Mouse (Mus musculus) left cerebral cortex, adult 8-10 months (tissue): Measurements from ENCODE around the gene Clec16a. TPM values are rescaled to one million over a fixed set of nuclear protein-coding genes. Genes with fewer than 3 reads are reported as not detected.
A peak's percentile ranks its signal among the peaks of the same experiment; 100 is the strongest.

Experiments
- DNase-seq, 2 experiments: peaks; one replicate each; pipeline ENCODE4 v3.0.0; 2022; ENCODE audit warnings: low spot score in 2 of 2
- total RNA-seq, 4 experiments: library from RNA; stranded (reverse); gene quantifications; 2 replicates each; pipeline ENCODE4 v1.2.4; 2022

Clec16a gene
- total RNA-seq, 4 experiments from 2014 or later, result 89.8 to 97.2 (median 91.2) TPM

GRCm38 (mm10) chr16:10534567-10534966, 10.6 kb upstream of the Clec16a start:
- DNase-seq, result no peak

- no peak for DNase-seq
Measured at GRCm38 (mm10) chr16:10536323-10536722, 8.8 kb upstream of the Clec16a start.

GRCm38 (mm10) chr16:10536961-10537360, 8.2 kb upstream of the Clec16a start:
- DNase-seq, result no peak

- DNase-seq, result no peak
Measured at GRCm38 (mm10) chr16:10540763-10541597, 4.2 kb upstream of the Clec16a start.

GRCm38 (mm10) chr16:10541598-10541930, 3.6 kb upstream of the Clec16a start:
- no peak for DNase-seq

- DNase-seq, result no peak
Measured at GRCm38 (mm10) chr16:10542266-10542665, 2.9 kb upstream of the Clec16a start.

GRCm38 (mm10) chr16:10542698-10543365, 2.3 kb upstream of the Clec16a start, which contains the start of gene Dexi:
Dexi (minus strand) TSS chr16:10543054.
- peak; percentile 86 to 98 for DNase-seq

DNA sequence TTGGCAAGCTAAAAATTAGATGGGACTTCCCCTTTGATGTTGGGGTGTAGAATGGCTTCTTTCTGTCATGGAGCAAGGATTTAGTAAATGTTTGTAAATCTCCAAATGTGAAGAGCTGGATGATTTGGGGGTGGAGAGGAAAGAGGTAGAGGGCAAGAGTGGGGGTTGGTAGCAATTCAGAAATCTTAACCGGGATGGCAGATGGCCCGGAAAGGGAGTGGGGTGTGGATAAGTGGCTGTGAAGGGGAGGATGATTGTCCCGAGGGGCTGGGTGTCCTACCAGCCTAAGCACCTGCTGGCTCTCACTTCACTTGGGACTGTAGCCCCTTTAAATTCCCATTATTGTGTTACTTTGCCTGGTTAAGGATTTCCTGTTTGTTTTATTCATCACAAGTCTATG, 1.7 kb downstream of the Clec16a start:
- DNase-seq, result no peak

GRCm38 (mm10) chr16:10548938-10549337, 3.8 kb downstream of the Clec16a start:
- DNase-seq, result no peak

DNA sequence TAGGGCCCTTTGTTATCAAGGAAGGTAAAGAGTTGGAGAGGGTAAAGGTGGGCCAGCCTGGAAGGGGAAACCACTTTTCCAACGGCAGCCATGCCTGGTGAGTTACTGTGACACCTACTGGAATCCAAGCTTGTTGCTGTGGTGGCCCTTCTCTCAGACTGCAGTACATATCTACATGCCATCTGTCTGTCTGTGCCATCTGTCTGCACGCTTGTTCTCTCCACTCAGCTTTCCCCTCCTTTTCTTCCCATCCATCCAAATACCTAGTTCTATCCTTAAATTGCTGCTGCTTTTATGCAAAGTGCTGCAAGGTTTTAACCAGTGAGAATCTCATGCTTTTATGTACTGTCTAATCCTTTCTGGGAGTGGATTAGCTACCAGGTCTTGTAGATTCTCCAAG, 4.5 kb downstream of the Clec16a start:
- DNase-seq, result no peak

- DNase-seq, result no peak
Measured at GRCm38 (mm10) chr16:10551592-10551991, 6.5 kb downstream of the Clec16a start.

DNA sequence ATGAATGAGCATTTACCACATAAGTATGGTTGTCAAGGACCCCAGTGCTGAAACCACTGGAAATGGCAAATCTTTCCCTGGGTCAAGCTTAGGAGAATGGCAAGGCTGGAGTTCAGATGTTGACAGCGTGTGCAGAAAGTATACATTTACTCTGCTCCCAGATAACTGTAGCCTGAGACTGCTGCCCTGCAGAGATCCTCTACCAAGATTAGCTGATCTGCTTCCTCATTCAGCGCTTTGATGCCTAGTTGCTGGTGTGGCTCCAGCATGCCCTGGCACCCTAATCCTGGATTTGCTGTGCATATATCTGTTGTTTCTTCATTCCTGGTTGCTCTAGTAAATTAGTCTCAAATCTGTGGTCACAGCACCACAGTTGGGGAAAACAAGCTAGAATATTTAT, 8.7 kb downstream of the Clec16a start:
- no peak for DNase-seq

DNA sequence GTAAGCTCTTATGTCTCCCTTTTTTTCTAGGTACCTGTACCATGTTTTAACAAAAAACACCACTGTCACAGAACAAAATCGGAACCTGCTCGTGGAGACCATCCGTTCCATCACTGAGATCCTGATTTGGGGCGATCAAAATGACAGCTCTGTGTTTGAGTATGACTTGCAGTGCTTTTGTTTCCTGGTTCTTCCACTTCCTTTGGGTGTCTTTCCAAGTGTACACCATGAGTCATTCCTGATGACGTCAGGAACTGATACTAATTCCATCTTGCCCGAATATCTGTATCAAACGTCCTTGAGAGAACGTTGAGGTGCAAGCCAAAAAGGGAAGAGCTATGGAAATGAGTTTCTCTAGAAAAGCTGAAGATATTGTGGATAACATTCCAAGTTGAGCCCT, 14.9 kb downstream of the Clec16a start:
- DNase-seq, result no peak

DNA sequence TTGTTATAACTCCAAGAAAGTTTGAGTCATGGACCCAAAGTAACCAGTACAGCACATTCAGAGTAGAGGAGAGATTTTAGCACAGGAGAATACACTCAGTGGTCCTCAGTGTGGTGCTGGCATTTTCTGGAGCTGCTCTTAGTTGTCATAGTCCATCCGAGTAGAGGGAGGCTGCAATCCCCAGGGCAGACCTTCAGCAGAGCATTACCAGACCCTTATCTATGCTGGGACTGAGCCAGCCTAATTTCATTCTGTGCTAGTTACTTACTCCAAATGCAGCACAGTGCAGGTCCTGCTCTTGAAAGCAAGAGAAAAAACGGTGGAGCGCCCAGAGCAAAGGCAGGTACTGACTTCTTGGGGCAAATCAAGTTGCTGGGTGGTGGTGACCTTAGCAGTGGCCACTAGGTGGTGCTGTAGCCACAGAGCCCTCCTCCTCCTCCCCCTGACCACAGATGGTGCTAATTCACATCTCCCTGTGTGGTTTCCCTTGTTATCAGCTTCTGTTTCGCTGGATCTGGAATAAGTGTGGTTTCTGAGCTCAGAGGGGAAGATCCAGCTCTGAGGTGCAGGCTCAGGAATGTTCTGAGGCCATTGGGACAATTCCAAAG, 20.2 kb downstream of the Clec16a start:
- peak; percentile 49 to 57 for DNase-seq

DNA sequence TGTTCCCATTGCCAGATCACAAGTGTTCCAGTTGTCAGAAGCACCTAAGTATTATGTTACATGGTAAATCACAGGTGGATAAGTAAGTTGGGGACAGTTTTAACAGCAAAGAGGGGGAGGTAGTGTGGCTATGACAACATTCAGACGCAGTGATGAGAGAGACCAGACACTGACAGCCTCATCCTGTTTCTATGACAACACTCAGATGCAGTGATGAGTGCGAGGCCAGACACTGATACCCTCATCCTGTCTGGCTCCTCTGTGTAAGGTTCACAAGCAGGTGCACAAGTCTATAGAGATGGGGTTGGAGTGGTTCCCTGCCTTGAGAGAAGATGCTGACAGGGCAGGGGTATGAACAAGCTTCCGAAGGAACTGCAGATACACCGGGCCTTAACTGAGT, 22.0 kb downstream of the Clec16a start:
- no peak for DNase-seq

GRCm38 (mm10) chr16:10569809-10570395, 24.8 kb downstream of the Clec16a start:
- DNase-seq, result no peak

DNA sequence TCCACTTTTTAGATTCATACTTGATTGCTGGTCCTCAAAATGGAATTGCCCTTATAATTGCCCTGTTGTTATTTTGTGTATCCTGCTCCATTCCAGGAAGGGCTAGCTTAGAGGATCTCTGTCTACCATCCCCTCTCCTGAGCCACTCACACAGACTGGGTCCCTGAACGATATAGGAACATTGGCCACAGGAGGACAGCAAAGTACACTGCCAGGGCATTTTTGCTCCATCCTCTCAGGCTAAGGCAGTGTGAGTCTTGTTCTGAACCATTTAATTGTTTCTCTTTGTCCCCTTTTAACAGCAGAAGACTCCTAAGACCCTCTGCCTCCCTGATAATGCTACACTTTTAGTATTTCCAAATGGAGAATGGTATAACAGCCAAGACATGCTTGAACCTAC, 25.6 kb downstream of the Clec16a start:
- no peak for DNase-seq

DNA sequence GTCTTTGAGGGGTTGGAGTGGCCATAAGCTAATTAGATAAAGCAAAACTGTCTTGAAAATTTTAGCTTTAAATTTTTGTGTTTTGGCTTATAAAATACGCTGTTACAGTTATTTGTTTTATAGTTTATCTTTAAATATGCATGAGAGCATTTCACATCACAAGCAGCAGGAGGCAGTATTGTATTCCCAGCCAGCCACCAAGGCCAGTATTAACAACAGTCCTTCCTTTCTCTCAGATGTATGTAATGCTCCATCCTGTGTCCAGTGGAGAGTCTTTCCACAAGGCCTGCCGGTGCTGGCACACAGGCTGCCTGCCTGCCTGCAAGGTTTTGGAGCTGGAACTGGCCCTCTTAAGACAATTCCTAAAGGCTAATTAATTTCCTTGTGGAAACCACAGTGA, 26.7 kb downstream of the Clec16a start:
- DNase-seq, result no peak

GRCm38 (mm10) chr16:10574936-10575335, 29.8 kb downstream of the Clec16a start:
- no peak for DNase-seq

DNA sequence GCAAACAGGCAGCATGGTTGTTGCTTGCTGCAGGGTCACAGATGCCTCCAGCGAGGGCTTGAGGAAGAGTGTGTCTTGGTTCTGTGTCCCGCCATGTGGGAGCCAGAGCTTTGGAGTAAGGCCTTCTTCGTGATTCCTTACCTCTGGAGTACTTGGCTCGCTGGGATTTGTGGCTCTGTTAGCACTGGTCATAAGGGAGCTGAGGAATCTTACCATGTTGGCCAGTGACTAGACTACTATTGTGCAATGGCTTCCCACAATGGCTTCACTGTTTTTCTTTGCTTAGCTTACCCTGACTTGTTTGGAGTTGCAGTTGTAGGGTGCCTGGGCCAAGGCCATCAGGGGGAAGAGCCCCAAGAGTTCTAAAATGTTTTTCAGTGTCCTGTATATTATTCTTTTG, 30.8 kb downstream of the Clec16a start:
- no peak for DNase-seq

- DNase-seq, result no peak
Measured at GRCm38 (mm10) chr16:10577548-10577947, 32.4 kb downstream of the Clec16a start.

GRCm38 (mm10) chr16:10578376-10578775, 33.2 kb downstream of the Clec16a start:
- no peak for DNase-seq
